Mouse (Mus musculus) mouse trophoblast stem cell (cell line): Measurements from ENCODE around the gene Slc33a1.

Experiments
- in situ Hi-C, 2 experiments: fragments of 300-500 bp; cut with MseI, MboI; formaldehyde crosslinking; loops; 2 replicates in 1 of 2; 3 replicates in 1 of 2; pipeline ENCODE4 v1.15.1; 2025

Gene Slc33a1

GRCm38 (mm10) chr3:63898581-63899308 lies 65.8 kb downstream of the Slc33a1 start:
- in situ Hi-C loops = no loop called here

- in situ Hi-C loops = no loop called here
These were observed 67.4 kb downstream of the Slc33a1 start for GRCm38 (mm10) chr3:63897177-63897576.

- in situ Hi-C loops = no loop called here
These were observed 68.3 kb downstream of the Slc33a1 start for GRCm38 (mm10) chr3:63896303-63896702.

GRCm38 (mm10) chr3:63895786-63896185 lies 68.8 kb downstream of the Slc33a1 start:
- in situ Hi-C loops = no loop called here

GRCm38 (mm10) chr3:63893677-63894076 lies 70.9 kb downstream of the Slc33a1 start:
- in situ Hi-C loops = no loop called here

GRCm38 (mm10) chr3:63892154-63892553 lies 72.4 kb downstream of the Slc33a1 start:
- in situ Hi-C loops = no loop called here
